Mouse (Mus musculus) Muller cell, postnatal 12 days (primary cell): Measurements from ENCODE around the gene Atp2b4.
"Not testable (repeated sequence)": the region's sequence is repeated elsewhere in the genome, so short reads cannot be mapped to it uniquely, and the experiment has no call there.

Experiments used
- DNase-seq: peaks from one replicate; pipeline ENCODE4 v3.0.0-alpha.2; 2015; ENCODE audit errors: inconsistent ontology term

Atp2b4 gene

DNA sequence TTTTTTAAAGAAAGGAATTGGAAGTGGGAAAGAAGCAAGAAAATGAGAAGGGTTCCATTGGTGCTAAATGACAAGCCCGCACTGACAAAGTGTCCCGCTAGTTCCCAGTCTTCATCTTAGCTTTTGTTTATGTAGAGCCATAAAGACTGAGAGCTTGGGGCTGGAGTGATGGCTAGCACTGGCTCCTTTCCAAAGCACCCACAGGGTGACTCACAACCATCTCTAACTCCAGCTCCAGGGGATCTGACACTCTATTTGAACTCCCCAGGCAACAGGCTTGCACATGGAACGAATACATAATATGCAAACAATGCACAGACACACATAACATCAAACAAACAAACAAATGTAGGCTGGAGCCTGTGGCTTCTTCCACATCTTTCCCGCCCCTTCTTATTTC is 50.9 kb downstream of the Atp2b4 start:
- no peak for DNase-seq

DNA sequence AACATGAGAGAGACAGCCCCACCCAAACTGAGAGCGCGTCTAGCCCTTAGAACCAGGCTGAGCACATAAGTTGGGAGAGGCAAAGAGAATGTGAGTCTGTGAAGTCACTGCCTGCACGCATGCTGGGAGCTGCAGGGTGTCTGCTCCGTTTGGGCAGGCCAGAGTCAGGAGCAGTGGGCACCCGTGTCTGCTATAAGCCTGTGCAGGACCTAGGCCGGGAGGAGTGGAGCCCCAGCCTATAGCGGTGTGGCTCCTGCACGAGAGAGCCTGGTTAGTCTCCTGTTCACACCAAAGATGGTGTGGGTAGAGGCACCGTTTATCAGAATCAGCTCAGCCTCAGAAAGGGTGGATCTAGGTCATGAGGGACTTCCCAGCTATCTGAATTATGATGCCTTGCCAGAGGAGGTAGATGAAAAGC is 55.8 kb downstream of the Atp2b4 start:
- no peak for DNase-seq

DNA sequence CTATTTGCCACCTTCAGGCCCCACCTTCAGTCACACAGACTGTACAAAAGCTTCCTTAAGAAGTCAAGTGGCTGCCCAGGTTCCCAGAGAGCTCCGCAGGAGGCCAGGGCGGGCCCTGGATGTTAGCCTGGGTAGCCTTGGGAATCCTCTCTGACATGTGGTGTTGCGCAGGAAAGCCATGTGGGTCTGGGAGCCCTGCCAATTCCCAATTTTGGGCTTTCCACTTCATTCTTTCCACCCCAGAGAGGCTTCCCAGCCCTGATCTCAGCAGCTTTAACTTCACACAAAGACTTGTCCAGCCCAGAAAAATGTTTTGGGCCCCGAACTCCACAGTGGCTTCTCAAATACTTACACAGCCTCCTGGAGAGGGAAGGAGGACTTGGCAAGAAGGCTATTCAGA is 56.2 kb downstream of the Atp2b4 start:
- DNase-seq: peak; percentile 83

DNA sequence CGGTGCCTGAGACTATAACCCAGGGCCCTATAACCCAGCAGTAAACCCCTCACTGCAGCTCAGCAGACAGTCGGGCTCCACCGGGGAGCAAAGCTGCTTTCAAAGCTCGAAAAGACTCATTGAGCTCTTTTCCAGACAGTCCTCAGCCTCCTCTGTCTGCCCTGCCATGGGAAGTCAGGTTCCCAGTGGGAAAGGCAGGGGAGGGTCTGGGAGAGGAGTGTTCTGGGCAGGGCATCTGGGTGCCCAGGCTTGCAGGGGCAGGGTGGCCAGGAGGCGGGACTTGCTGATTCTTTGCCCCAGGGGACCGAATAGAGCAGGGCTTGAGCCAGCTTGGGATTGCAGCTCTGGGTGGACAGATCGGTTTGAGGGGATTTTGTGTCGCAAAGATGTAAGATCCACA is 58.3 kb downstream of the Atp2b4 start:
- DNase-seq: no peak

DNA sequence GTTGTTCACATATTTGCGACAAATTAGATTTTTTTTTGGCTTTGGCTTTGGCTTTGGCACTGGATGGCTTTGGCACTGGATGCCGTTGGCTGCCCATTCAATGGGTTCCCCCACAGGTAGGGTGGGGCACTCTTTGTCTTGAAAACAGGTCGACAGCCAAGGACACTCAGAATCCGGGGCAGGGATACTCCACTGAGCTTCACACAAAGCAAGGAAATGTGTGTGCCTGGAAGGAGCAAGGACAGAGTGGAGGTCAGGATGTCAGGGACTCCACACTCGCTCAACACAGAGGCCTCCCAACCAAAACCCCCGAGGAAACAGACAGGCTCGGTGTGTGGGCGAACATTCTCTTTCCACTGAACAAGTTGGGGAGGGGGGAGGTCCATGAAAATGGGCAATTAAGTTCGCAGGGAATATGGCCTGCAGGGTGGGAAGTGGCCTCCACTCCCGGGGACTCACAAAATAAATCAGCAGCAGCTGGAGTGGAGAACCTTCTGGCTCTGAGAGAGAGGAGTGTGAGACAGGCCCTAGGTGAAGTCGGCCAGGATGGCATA is 58.9 kb downstream of the Atp2b4 start:
- DNase-seq: peak; percentile 50

DNA sequence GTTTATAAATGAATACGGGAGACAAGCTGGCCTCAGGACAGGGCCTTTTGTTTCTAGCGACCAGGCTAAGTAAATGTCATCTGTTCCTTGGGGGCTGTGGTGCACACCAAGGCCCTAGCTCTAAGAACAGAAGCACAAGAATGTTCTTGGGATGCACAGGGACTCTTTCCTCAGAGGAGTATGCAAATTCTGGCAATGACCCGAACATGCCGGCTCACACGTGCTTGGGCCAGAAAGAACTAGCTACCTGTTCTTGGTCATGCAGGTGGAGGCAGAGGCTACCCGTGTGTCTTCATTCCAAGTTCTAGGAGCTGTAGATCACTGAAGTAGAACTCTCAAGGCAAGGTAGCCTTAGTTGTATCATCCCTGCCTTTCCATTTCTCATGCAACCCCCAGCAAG is 59.7 kb downstream of the Atp2b4 start:
- DNase-seq: no peak

DNA sequence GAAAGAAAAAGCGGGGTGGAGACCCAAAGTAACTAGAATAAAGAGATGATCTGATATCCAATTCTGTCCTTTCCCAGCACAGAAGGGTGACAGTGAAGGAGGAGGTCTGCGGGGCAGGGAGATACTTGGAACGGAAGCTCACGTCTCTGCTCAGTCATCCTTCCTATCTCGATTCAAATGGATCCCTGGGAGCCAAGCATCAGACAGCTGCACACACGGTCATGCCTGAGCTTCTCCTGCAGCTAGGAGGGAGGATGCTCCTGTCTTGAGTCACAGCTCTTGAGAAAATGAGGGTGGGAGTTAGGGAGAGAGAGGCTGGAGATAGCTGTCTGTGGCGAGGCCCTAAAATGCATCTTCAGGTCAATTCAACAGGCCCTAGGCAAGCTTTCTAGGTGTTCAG is 64.2 kb downstream of the Atp2b4 start:
- no peak for DNase-seq

DNA sequence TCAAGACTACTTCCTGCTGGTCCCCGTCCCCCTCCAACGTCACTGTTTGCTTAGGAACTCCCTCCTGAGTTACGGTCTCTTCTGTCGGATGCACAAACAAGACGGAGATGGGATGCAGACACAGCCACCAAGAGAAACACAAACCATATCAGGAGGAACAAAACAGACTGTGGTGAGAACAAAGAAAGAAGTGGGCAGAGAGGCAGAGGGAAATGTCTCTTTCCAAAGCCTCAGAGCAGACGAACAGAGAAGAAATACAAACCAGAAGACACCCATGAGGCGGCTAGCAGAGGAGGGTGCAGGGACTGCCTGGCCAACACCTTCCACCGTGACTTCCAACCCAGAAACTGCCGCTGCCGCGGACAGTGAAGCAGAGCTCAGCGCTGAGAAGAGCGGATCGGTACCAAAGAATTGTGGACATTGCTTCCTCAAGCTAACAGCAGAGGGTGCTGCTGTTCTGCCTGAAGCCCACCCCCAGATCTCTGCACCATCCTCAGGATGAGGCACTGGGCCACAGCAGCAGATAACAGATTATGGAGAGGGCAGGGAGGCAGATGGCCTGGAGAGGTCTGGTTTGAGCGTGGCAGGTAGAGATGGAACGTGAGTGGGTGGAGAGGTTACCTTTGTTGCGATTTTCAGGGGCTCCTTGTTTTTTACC is 64.7 kb downstream of the Atp2b4 start:
- DNase-seq: peak; percentile 62

DNA sequence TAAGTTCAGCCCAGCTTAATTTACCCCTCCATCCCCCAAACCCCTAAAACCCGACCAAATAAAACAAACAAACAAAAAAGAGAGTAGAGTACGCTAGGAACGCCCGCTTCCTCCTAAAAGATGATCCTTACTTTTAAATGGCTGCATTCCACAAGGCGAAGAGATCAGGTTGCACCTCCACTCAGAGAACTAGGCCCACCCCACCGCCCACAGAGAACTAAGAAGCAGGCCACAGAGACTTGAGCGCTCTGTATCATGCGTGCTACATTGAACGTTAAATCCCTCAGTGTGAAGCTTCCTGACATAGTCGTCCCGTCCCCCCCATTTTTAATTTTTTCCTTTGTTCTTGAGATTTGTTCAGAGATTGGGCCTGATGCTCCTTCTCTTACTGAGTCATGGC is 68.0 kb downstream of the Atp2b4 start:
- no peak for DNase-seq

DNA sequence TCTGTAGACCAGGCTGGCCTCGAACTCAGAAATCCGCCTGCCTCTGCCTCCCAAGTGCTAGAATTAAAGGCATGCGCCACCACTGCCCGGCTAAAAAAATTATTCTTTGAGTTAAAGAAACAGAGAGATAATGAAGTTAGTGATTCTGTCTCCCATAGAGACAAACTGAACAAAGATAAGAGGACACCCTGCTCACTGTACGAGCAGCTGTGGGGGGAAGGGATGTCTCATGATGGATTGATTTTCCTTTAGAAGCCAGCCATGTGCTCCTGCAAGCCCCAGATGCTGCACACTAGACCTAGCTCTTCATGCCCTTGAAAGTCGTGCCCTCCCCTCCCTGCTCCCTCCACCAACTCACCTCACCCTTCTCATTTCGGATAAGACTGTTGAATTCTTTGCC is 72.5 kb downstream of the Atp2b4 start:
- no peak for DNase-seq

DNA sequence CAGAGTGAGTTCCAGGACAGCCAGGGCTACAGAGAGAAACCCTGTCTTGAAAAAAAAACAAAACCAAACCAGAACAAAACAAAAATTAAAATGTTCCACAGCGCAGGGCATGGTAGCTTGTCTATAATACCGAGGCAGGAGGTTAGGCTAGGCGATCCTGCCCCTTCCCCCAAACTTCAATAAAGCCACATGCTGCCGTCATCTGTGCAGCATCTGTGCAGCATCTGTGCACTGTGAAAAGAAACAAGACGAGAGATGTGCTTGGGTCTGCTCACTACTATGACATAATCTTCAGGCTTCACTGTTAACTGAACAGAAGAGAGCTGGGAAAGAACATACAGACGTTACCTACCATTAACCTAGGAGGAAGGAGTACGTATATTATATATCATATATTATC is 80.5 kb downstream of the Atp2b4 start:
- DNase-seq: no peak

DNA sequence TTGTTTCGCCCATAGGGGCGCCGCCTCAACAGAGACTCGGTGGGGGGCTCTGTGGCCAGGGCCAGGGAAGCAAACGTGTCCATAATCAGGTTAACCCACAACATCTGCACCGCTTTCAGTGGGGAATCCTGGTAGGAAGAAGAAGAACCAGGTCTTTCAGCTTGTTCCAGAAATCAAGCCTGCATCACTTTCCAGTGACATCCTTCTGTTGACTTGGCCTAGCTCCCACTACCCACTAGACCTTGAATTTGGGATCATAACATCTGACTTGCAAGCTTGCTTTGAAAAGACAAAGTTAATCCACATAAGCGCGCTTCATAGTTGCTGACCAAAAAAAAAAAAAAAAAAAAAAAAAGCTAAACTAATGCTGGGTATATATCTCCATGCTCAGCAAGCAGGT is 82.1 kb downstream of the Atp2b4 start:
- DNase-seq: no peak

DNA sequence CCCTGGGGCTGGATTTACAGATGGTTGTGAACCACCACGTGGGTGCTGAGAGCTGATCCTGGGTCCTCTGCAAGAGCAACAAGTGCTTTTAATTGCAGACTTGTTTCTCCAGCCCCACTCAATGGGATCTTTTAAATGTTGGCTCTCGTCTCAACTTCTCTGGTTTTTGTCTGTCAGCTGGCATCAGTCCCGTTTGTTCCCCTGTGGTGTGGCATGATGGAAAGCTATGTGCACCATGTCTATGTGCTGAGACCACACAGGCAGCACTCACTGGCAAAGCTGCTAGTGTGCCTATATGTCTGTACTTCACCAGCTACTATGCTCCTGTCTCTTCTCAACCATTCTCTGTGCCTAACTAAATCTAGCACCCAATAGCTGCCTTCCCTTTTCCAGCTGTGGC is 82.5 kb downstream of the Atp2b4 start:
- DNase-seq: no peak

DNA sequence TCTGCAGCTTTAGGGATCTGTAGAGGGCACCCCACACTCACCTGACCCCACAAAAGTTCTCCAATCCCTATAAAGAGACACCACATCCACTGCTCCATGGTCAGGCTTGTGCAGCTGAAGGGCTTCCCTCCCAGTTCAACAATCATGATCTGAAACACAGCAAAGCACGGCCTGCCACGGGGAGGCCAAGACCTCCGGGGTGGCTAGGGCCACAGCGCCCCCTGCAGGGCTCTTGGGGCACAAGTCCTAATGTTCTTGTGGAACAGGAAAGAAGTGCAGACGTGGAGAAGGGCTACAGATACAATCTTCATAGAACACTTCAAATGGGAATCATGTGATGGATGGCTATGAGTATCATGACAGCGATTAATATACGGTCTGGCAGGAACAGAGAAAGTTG is 84.4 kb downstream of the Atp2b4 start:
- peak; percentile 36 for DNase-seq

DNA sequence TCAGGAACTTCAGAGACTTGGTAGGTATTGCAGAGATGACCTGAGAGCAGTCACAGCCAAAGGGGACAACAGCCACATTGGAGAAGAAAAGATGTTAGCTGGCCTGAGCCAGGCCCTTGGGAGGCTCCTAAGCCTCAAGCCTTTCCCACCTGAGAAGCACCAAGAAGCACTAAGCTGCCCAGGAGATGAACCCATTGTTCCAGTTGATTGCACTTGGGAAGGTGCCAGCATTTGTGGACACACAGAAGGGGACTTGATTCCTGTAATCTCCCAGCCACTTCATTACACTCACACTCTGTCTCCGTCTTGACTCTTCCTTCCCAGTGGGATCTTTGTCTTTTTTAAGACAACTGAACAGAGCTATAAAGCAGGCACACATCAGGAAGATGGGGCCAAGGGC is 85.7 kb downstream of the Atp2b4 start:
- no peak for DNase-seq

DNA sequence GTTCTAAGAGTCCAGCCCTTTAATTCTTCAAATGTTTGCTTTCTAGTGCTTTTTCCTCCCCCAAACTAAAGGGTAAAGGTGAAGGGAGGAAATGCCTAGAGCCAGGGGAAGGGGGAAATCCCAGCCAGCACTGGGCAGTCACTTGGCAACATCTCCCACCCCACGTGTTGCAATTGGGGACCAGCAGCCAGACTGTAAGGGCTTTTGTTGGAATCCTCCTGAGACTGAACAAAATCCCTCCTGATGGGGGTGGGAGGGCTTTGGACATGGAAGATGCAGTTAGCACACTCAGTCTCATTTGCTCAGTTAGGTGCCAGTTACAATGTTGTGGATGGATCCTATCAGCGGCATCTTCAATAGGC is 87.9 kb downstream of the Atp2b4 start:
- peak; percentile 58 for DNase-seq

DNA sequence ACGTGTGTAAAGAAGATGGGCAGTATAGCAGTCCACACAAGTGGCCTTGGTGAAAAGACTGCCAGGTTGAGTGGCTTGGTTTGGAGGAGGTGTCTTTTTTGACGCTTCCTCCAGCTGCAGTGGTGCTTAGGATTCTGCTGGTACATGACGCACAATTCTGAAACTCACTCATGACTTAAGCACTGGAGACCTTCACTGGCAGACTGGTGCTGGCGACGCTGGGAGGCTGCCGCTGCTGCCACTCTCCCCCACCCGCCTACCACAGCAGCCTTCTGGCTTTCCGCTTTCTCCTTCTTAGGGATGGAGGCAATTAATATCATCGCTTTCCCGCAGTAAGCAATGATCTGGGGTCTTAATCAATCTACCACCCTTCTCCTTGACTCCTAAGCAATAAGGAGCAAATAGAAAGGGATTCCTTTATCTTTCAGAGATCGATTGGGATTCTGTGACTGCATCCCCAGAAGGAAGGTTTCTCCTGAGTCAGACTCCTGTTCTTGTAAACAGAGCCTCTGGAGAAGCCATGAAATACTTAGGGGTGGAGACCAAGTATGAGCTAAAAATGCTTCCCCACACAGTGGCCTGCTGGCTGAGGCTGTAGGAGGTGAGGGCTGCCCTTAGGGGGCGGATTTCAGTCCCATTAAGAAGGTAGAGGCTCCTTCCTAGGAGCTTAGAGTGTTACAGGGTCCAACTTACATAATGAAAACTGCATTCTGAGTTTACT is 88.4 kb downstream of the Atp2b4 start:
- no peak for DNase-seq

DNA sequence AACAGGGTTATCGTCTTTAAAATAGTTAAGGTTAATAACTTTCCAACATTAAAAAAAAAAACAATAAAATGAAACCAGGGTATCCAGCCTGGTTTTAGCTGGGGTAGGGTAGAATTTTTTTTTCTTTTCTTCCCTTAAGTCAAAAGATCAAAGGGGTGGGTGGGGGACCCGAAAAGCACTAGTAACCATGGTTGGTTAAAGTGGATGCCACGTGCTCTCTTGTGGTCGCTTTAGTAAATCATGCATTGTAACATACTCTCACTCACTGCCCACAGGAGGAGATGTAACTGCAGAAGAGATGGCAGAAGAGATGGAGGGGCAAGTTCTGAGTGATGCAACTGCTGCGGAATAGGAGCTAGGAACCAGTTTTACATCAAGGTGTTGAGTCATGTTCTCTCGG is 89.5 kb downstream of the Atp2b4 start:
- no peak for DNase-seq

DNA sequence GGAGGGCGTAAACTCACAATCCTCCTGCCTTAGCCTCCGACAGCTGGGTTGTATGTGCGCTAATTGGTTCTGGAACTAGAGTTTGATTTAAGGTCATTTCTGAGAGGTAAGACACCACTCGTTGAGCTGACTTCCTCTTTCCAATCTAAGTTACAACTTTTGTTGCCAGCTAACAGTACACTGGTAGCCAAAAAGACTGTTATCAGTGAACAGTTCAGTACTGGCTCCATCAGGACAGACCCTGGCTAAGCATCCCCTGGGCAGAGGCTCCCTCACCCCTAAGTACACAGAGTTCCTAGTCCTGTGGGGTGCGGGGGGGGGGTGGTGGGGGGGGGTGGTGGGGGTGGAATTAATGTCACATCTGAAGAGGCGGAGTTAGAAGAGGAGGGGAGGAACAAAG is 89.9 kb downstream of the Atp2b4 start:
- DNase-seq: no peak

DNA sequence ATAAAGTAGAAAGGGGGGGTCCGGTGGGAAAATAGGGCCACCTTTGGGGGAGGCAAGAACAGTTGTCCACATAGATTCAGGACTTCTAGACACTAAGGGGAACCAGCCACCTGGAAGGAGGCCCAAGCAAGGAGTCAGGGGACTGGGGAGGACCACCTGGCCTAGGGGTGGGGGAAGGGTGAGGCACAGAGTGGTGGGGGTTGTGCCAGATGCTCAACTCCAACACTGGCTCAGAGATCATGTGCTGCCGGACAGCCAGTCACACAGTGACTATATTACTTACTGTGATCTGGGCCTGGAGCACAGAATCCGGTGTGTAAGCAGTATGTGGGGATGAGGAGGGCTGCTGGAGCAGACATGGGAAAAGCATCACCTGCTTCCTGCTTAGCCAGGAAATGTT is 91.5 kb downstream of the Atp2b4 start:
- no peak for DNase-seq

DNA sequence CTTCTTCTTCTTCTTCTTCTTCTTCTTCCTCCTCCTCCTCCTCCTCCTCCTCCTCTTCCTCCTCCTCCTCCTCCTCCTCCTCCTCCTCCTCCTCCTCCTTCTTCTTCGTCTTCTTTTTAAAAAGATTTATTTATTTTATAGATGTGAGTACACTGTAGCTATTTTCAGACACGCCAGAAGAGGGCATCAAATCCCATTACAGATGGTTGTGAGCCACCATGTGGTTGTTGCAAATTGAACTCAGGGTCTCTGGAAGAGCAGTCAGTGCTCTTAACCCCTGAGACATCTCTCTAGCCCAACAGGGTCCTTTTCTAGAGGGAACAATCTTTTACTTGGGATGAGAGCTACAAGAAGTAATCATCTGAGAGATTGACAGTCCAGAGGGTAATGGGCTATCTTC is 99.0 kb downstream of the Atp2b4 start:
- DNase-seq: not testable (repeated sequence)

DNA sequence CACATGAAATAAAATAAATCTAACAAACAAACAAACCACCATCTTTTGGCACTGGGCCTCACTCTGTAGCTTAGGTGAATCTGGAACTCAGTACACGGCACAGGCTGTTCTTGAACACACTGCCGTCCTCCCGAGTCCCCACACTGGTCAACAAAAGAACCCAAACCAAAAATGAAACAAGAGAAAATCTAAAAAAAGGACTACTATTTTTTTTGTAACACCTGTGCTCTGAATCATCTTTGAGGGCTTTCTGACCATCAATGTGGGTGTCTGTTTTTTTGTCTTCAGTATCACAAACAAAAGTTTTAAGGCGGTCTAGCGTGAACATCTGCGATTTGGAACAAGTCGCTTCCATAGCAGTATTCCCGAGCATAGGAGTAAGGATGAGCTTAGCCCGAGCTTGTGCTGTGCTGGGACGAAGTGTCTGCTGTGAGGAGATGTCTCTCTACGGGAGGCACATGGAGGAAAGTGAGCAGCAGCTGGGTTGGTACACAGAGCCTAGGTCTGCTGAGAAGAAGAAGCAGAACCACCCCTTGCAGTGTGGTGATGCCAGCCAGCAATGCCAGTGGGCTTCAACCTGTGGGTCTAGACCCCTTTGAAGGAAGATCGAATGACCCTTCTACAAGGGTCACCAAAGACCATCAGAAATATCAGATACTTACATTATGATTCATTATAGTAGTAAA is 102.8 kb downstream of the Atp2b4 start:
- DNase-seq: no peak

DNA sequence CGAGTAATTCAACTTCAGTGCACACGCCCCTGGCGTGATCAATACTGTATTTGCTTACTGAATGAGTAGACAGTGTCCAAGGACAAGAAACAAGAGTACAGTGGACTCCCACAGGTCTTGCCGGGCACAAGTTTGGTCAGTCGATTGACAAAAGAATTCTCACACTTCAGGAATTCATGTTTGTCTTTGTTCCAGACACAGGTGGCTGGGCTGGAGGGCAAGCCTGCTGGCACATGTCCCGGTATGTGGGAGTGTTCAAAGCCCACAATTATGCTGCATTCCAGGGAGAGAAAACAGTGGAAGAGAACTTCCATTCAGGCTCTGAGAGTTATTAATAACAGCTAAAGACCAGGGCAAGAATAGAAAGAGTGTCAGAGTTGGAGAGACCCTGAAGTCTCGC is 104.9 kb downstream of the Atp2b4 start:
- DNase-seq: peak; percentile 99
